Mouse (Mus musculus): Measurements from ENCODE around the gene Ift80. TPM values are rescaled to one million over a fixed set of nuclear protein-coding genes. Genes with fewer than 3 reads are reported as not detected.
"Not testable (repeated sequence)": the region's sequence is repeated elsewhere in the genome, so short reads cannot be mapped to it uniquely, and the experiment has no call there.

The Ift80 gene
- polyA plus RNA-seq, 1 experiment, result 4.4 TPM

GRCm38 (mm10) chr3:68969091-68969590 is 35.2 kb downstream of the Ift80 start:
- 79% methylated on average over 3 of the region's 3 CpGs for WGBS
- no peak for DNase-seq
- no peaks in the 10 kb centered on the region; the same call in 1 of the 2 replicates for H3K4me1 ChIP-seq (ENCODE audit: control insufficient read depth, insufficient read depth, low read length)
- no peak overlapping the region for H3K4me3 ChIP-seq (replicated peaks; ENCODE audit: extremely low read depth, low read depth, low read length)
- TF ChIP-seq CTCF (IDR thresholded peaks at IDR 0.05; ENCODE audit: insufficient read depth, low read length) (no peak), POLR2A (IDR thresholded peaks at IDR 0.05; ENCODE audit: borderline replicate concordance, extremely low read depth, low read depth, low read length) (no peak)

DNA sequence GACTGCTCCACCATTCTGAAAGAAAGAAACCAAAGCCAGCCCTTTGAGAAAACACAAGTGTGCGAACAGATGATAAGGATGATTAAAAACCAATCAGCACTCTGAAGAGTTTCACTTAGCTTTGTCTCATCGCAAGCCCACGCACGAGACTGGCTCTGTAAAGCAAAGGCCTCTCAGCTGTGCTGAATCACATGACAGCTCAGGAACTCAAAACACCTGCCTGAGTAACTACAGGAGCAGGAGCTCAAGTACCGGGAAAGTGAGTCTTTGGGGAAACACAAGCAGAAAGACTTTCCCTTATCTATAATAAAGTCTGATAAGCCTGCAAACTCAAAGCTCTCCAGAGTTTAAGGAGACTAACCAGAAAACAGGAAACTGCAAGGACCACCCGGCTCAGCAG is 37.0 kb downstream of the Ift80 start:
- 50% methylated on average over 6 of the region's 6 CpGs for WGBS
- Histone ChIP-seq H3K4me1 (ENCODE audit: control insufficient read depth, insufficient read depth, low read length) (no peaks in the 10 kb centered on the region; the same call in 1 of the 2 replicates), H3K4me3 (replicated peaks; ENCODE audit: extremely low read depth, low read depth, low read length) (no peak overlapping the region)
- no peak for DNase-seq
- no peak for TF ChIP-seq CTCF (IDR thresholded peaks at IDR 0.05; ENCODE audit: insufficient read depth, low read length)
- TF ChIP-seq POLR2A (IDR thresholded peaks at IDR 0.05; ENCODE audit: borderline replicate concordance, extremely low read depth, low read depth, low read length), result no peak

DNA sequence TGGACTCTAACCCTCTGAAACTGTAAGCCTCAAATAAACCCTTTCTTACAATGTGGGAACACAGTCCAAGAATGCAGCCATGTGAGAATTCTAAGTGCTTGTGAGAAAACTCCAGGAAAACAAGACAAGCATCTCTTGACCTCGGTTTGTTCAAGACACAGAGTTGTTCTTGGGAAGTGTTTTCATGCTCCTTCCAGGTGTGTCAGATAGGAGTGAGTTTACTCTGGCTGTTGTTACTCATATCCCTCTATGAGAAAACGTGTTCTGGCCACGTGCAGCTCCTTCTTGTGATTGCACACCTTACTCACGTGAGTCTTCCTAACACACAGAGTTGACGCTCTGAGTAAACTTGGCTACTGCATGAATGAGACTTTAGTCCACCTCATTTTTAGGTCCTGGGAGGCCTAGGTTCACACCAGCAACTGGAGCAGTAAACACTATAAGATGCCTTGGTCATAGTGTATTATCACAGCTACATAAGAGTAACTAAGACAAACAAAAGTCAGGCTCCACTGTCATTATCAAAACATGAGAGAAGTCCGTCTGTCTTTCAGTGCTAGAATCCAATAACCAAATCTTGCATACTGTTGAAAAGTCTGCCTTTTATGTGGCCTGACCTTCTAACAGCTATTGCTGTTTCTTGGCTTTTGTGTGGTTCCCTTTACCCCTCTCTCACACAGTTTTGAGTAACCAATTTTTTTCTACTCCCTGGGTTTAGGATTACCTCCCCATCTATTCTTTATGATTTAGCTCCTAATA is 37.7 kb downstream of the Ift80 start:
- DNase-seq, result no peak
- WGBS, result 77% methylated on average over 6 of the region's 6 CpGs

DNA sequence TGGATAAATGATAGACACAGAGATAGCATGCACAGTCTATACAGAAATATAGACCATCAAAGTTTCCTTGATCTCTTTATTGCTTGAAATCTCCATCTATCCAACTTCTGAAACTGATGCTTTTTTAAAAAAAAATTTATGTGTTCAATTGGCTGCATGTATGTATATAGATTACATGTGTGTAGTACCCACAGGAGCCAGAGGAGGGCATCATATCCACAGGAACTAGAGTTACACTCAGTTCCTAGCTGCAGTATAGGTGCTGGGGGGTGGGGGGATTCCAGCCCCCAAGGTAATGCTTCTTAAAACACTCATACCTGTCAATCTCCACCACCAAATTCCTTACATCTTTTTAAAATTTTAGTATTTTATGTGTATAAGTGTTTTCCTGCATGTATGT is 39.7 kb downstream of the Ift80 start:
- H3K4me3 ChIP-seq (replicated peaks; ENCODE audit: extremely low read depth, low read depth, low read length), result no peak overlapping the region
- no peak for DNase-seq
- TF ChIP-seq CTCF (IDR thresholded peaks at IDR 0.05; ENCODE audit: insufficient read depth, low read length) (0 out of 2 replicates have a peak, but pooled peaks have one; percentile 3), POLR2A (IDR thresholded peaks at IDR 0.05; ENCODE audit: borderline replicate concordance, extremely low read depth, low read depth, low read length) (no peak)
- H3K4me1 ChIP-seq (ENCODE audit: control insufficient read depth, insufficient read depth, low read length), result no peaks in the 10 kb centered on the region; the same call in 1 of the 2 replicates

More for the DNA sequence above, 37.7 kb downstream of the Ift80 start:
- no peaks in the 10 kb centered on the region; the same call in 1 of the 2 replicates for H3K4me1 ChIP-seq (ENCODE audit: control insufficient read depth, insufficient read depth, low read length)
- TF ChIP-seq POLR2A (IDR thresholded peaks at IDR 0.05; ENCODE audit: borderline replicate concordance, extremely low read depth, low read depth, low read length) (no peak), CTCF (IDR thresholded peaks at IDR 0.05; ENCODE audit: insufficient read depth, low read length) (no peak)
- no peak overlapping the region for H3K4me3 ChIP-seq (replicated peaks; ENCODE audit: extremely low read depth, low read depth, low read length)

GRCm38 (mm10) chr3:68957413-68957812 is 47.0 kb downstream of the Ift80 start:
- Histone ChIP-seq H3K4me3 (replicated peaks; ENCODE audit: extremely low read depth, low read depth, low read length) (no peak overlapping the region), H3K4me1 (ENCODE audit: control insufficient read depth, insufficient read depth, low read length) (no peaks in the 10 kb centered on the region)
- no peak for DNase-seq
- WGBS, result 79% methylated on average over 3 of the region's 3 CpGs
- TF ChIP-seq POLR2A (IDR thresholded peaks at IDR 0.05; ENCODE audit: borderline replicate concordance, extremely low read depth, low read depth, low read length) (no peak), CTCF (IDR thresholded peaks at IDR 0.05; ENCODE audit: insufficient read depth, low read length) (no peak)

DNA sequence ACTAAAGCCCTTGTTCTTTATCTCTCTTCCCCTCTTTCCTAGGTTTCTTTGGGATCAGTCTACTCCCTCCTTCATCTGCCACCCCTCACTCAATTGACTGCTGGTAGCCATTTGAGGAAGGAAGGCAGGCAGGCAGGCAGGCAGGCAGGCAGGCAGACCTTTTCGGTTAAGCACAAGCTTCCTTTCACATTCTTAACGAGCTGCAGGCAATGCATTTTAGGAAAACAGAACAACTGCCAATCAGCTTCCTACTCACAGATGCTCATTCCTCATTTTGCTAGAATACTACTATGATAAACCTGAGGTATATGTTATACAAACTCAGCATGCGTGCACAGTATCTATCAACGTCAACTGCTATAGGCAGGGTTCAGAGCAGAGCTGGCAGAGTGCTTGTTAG is 47.9 kb downstream of the Ift80 start:
- no peak for DNase-seq
- Histone ChIP-seq H3K4me1 (ENCODE audit: control insufficient read depth, insufficient read depth, low read length) (no peaks in the 10 kb centered on the region), H3K4me3 (replicated peaks; ENCODE audit: extremely low read depth, low read depth, low read length) (no peak overlapping the region)
- 47% methylated on average over 4 of the region's 4 CpGs for WGBS
- TF ChIP-seq POLR2A (IDR thresholded peaks at IDR 0.05; ENCODE audit: borderline replicate concordance, extremely low read depth, low read depth, low read length), result no peak
- TF ChIP-seq CTCF (IDR thresholded peaks at IDR 0.05; ENCODE audit: insufficient read depth, low read length), result no peak

GRCm38 (mm10) chr3:68954487-68954886 is 49.9 kb downstream of the Ift80 start:
- H3K4me1 ChIP-seq (ENCODE audit: control insufficient read depth, insufficient read depth, low read length), result no peaks in the 10 kb centered on the region
- no peak for DNase-seq
- TF ChIP-seq POLR2A (IDR thresholded peaks at IDR 0.05; ENCODE audit: borderline replicate concordance, extremely low read depth, low read depth, low read length) (no peak), CTCF (IDR thresholded peaks at IDR 0.05; ENCODE audit: insufficient read depth, low read length) (peak; percentile 13; the same call in 1 of the 2 replicates)
- H3K4me3 ChIP-seq (replicated peaks; ENCODE audit: extremely low read depth, low read depth, low read length), result no peak overlapping the region
- 49% methylated on average over 6 of the region's 6 CpGs for WGBS

DNA sequence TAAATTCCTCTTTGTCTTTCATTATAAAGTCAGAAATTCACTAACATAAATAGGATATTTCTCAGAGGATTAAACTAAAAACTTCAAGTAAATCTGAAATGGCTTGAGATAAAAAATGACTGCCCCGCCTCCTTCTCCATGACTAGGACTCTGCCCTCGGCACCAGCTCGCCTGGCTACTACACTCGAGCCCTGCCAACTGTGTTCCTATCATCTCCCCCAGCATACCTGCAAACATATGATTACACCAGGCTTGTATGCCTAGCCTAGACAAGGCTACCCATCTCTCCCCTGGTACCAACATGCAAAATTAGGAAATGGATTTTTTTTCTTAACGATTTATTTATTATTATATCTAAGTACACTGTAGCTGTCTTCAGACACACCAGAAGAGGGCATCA is 51.7 kb downstream of the Ift80 start:
- no peak for DNase-seq
- no peak for TF ChIP-seq POLR2A (IDR thresholded peaks at IDR 0.05; ENCODE audit: borderline replicate concordance, extremely low read depth, low read depth, low read length)
- Histone ChIP-seq H3K4me1 (ENCODE audit: control insufficient read depth, insufficient read depth, low read length) (no peaks in the 10 kb centered on the region), H3K4me3 (replicated peaks; ENCODE audit: extremely low read depth, low read depth, low read length) (no peak overlapping the region)
- 87% methylated on average over 5 of the region's 5 CpGs for WGBS

DNA sequence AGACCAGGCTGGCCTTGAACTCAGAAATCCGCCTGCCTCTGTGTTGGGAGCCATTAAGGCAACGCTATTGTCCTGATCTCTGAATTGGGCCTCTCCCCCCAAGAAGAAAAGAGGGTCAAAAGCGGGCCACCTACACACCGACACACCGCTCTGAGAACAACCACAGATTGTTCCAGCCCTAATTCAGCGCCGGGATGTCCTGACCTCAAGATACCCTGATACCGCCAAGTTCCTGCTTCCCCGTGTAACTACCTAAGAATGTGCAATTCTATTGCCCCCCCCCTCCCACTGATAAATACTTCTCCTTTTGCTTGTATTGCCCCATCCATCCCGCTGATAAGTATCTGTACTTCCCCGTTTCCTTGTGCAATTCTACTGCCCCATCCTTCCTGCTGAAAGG is 52.4 kb downstream of the Ift80 start:
- not testable (repeated sequence) for H3K4me1 ChIP-seq (ENCODE audit: control insufficient read depth, insufficient read depth, low read length); DNase-seq; H3K4me3 ChIP-seq (replicated peaks; ENCODE audit: extremely low read depth, low read depth, low read length)
- 90% methylated on average over 11 of the region's 11 CpGs for WGBS

- TF ChIP-seq CTCF (IDR thresholded peaks at IDR 0.05; ENCODE audit: insufficient read depth, low read length) (no peak), POLR2A (IDR thresholded peaks at IDR 0.05; ENCODE audit: borderline replicate concordance, extremely low read depth, low read depth, low read length) (no peak)
- WGBS, result 93% methylated on average over 8 of the region's 8 CpGs
- DNase-seq, result no peak
- Histone ChIP-seq H3K4me3 (replicated peaks; ENCODE audit: extremely low read depth, low read depth, low read length) (no peak overlapping the region), H3K4me1 (ENCODE audit: control insufficient read depth, insufficient read depth, low read length) (no peaks in the 10 kb centered on the region)
Observed at GRCm38 (mm10) chr3:68949381-68949780, 55.0 kb downstream of the Ift80 start.
